Mouse (Mus musculus): Measurements from ENCODE around the gene Tex2. TPM values are rescaled to one million over a fixed set of nuclear protein-coding genes. Genes with fewer than 3 reads are reported as not detected.

The Tex2 gene
- total and polyA plus RNA-seq, 3 experiments: 1.6 to 20.0 (median 7.7) TPM

- TF ChIP-seq CTCF (IDR thresholded peaks at IDR 0.05; ENCODE audit: low read depth, low read length): no peak
- no peak for TF ChIP-seq POLR2AphosphoS5 (IDR thresholded peaks at IDR 0.05; ENCODE audit: insufficient replicate concordance, low read depth, low read length)
- TF ChIP-seq TAL1 (conservative IDR thresholded peaks at IDR 0.05; ENCODE audit: low read depth, low read length): no peak
- no peak for TF ChIP-seq GATA2 (IDR thresholded peaks at IDR 0.05; ENCODE audit: borderline replicate concordance, low read depth, low read length)
- TF ChIP-seq GATA1 (IDR thresholded peaks at IDR 0.05; ENCODE audit: borderline replicate concordance, low read length): no peak
- Histone ChIP-seq H3K9me3 (replicated peaks) (no peaks in the 10 kb centered on the region), H3K27me3 (ENCODE audit: insufficient read depth, low read length) (peaks cover 3% of the 10 kb centered on the region; the same call in 1 of the 2 replicates), H3K4me1 (ENCODE audit: insufficient read depth, low read depth, low read length) (no peaks in the 10 kb centered on the region; the same call in 1 of the 2 replicates), H3K4me3 (ENCODE audit: low read depth, low read length) (no peak overlapping the region), H3K36me3 (replicated peaks) (peaks cover 17% of the 10 kb centered on the region)
- no peak for ATAC-seq (ENCODE audit: extremely low read depth, insufficient number of reproducible peaks, low FRiP score, poor library complexity, severe bottlenecking)
- DNase-seq (ENCODE audit: low spot score): no peak
These were observed 55.8 kb downstream of the Tex2 start for GRCm38 (mm10) chr11:106557398-106557797.

DNA sequence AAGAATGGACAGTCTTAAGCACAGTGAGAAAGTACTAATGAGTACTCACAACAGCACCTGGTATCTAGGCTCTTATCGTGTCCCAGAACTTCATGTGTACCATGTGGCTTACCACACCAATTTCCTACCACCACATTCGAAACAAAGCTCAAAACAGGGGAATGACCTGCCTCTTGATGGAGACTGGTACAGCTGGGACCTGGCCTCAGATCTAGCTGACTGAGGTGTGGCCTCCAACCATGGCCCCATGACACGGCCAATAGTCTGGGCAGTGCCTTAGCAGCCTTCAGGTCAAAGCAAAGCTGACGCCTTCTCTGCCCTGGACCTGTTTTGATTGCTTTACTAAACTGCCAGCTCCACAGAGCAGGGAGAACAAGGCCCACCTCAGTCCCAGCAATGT, 56.5 kb downstream of the Tex2 start:
- Histone ChIP-seq H3K4me1 (ENCODE audit: insufficient read depth, low read depth, low read length) (no peaks in the 10 kb centered on the region; the same call in 1 of the 2 replicates), H3K36me3 (replicated peaks) (peaks cover 19% of the 10 kb centered on the region), H3K9me3 (replicated peaks) (no peaks in the 10 kb centered on the region), H3K4me3 (ENCODE audit: low read depth, low read length) (no peak overlapping the region), H3K27me3 (ENCODE audit: insufficient read depth, low read length) (peaks cover 3% of the 10 kb centered on the region; the same call in 1 of the 2 replicates)
- ATAC-seq (ENCODE audit: extremely low read depth, insufficient number of reproducible peaks, low FRiP score, poor library complexity, severe bottlenecking): no peak
- DNase-seq (ENCODE audit: low spot score): no peak
- TF ChIP-seq GATA2 (IDR thresholded peaks at IDR 0.05; ENCODE audit: borderline replicate concordance, low read depth, low read length): no peak
- TF ChIP-seq CTCF (IDR thresholded peaks at IDR 0.05; ENCODE audit: low read depth, low read length): no peak
- TF ChIP-seq TAL1 (conservative IDR thresholded peaks at IDR 0.05; ENCODE audit: low read depth, low read length): no peak
- TF ChIP-seq GATA1 (IDR thresholded peaks at IDR 0.05; ENCODE audit: borderline replicate concordance, low read length): no peak

DNA sequence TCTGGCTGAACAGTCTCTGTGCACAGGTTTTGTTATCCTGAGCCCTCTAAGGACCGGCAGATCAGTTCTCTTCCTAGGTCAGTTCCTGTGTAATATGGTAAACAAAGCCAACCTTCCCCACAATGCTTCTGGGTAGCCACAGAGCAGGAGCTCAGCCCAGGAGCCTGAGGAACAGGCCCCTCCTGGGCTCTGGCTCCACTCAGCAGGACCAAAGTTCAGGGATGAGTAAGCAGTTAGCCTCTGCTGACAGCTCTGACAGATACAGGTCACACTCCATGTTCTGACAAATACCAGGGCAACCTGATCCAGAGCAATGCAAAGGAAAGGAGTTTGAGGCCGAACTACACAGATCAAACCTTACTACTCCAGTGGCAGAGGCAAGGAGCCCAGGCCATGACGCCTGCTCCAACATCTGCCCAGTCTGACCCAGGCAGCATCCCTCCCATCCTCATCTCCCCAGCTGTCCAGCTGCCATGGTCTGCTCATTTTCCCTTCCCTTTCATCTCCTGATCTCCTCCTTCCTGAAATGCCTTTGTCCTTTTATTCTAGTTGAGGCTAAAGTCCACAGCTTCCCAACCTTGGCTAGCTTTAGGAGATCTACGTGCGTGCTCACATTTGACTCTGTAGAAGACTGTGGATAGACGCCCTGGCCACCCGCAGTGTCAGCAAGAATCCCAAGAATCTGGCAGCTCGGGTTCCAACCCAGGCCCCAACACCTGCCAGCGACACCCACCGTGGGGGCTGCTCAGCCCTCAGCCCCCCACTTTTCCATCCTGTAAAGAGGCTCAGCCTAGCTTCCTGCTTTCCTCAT, 57.2 kb downstream of the Tex2 start:
- peaks cover 18% of the 10 kb centered on the region for H3K36me3 ChIP-seq (replicated peaks)
- ATAC-seq (ENCODE audit: extremely low read depth, insufficient number of reproducible peaks, low FRiP score, poor library complexity, severe bottlenecking): no peak

DNA sequence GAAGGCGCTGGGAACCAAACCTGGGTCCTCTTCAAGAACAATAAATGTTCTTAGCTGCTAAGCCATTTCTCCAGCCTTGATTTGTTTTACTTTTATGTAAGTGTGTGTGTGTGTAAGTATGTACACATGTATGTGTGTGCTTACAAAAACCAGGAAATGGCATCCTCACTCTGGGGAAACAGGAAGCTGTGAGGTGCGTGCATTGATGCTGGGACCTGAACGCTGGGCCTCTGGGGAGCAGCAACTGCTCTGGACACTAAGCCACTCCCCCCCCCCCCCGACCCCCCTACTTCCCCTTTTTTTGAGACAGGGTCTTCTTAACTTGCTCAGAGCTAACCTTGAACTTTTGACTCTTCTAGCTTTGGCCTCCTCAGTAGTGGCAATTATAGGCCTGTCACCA, 62.8 kb downstream of the Tex2 start:
- TF ChIP-seq TAL1 (conservative IDR thresholded peaks at IDR 0.05; ENCODE audit: low read depth, low read length) (no peak), CTCF (IDR thresholded peaks at IDR 0.05; ENCODE audit: low read depth, low read length) (no peak), GATA2 (IDR thresholded peaks at IDR 0.05; ENCODE audit: borderline replicate concordance, low read depth, low read length) (no peak), POLR2AphosphoS5 (IDR thresholded peaks at IDR 0.05; ENCODE audit: insufficient replicate concordance, low read depth, low read length) (no peak), GATA1 (IDR thresholded peaks at IDR 0.05; ENCODE audit: borderline replicate concordance, low read length) (no peak)
- ATAC-seq (ENCODE audit: extremely low read depth, insufficient number of reproducible peaks, low FRiP score, poor library complexity, severe bottlenecking): no peak

More for the DNA sequence above, 57.2 kb downstream of the Tex2 start:
- Histone ChIP-seq H3K27me3 (ENCODE audit: insufficient read depth, low read length) (peaks cover 3% of the 10 kb centered on the region; the same call in 1 of the 2 replicates), H3K9me3 (replicated peaks) (no peaks in the 10 kb centered on the region), H3K4me3 (ENCODE audit: low read depth, low read length) (no peak overlapping the region), H3K4me1 (ENCODE audit: insufficient read depth, low read depth, low read length) (no peaks in the 10 kb centered on the region; the same call in 1 of the 2 replicates)
- DNase-seq (ENCODE audit: low spot score): no peak
- TF ChIP-seq POLR2AphosphoS5 (IDR thresholded peaks at IDR 0.05; ENCODE audit: insufficient replicate concordance, low read depth, low read length) (no peak), GATA1 (IDR thresholded peaks at IDR 0.05; ENCODE audit: borderline replicate concordance, low read length) (no peak), CTCF (IDR thresholded peaks at IDR 0.05; ENCODE audit: low read depth, low read length) (no peak), TAL1 (conservative IDR thresholded peaks at IDR 0.05; ENCODE audit: low read depth, low read length) (no peak), GATA2 (IDR thresholded peaks at IDR 0.05; ENCODE audit: borderline replicate concordance, low read depth, low read length) (no peak)

DNA sequence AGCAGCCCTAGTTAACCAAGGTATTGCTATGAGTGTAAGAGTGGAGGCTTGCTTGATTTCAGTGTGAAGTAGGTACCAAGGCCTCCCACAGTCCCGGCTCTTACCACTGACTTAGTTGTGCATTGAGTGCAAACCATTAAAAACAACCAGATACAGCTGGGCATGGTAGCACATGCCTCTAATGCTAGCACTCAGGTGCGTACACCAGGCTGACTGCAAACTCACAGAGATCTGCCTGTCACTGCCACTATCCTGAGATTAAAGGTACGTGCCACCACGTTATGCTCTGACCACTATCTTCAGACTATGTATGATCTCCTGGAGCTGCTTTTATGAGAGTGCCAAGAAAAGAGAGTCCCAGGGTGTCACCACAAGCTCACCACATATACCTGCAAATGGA, 67.1 kb downstream of the Tex2 start:
- Histone ChIP-seq H3K4me1 (ENCODE audit: insufficient read depth, low read depth, low read length) (no peaks in the 10 kb centered on the region), H3K27me3 (ENCODE audit: insufficient read depth, low read length) (no peaks in the 10 kb centered on the region), H3K9me3 (replicated peaks) (no peaks in the 10 kb centered on the region), H3K36me3 (replicated peaks) (peaks cover 58% of the 10 kb centered on the region), H3K4me3 (ENCODE audit: low read depth, low read length) (no peak overlapping the region)
- DNase-seq (ENCODE audit: low spot score): no peak
- TF ChIP-seq POLR2AphosphoS5 (IDR thresholded peaks at IDR 0.05; ENCODE audit: insufficient replicate concordance, low read depth, low read length) (no peak), CTCF (IDR thresholded peaks at IDR 0.05; ENCODE audit: low read depth, low read length) (no peak)
- no peak for ATAC-seq (ENCODE audit: extremely low read depth, insufficient number of reproducible peaks, low FRiP score, poor library complexity, severe bottlenecking)

More for the DNA sequence above, 62.8 kb downstream of the Tex2 start:
- Histone ChIP-seq H3K36me3 (replicated peaks) (peaks cover 29% of the 10 kb centered on the region), H3K4me3 (ENCODE audit: low read depth, low read length) (no peak overlapping the region), H3K27me3 (ENCODE audit: insufficient read depth, low read length) (no peaks in the 10 kb centered on the region), H3K9me3 (replicated peaks) (no peaks in the 10 kb centered on the region), H3K4me1 (ENCODE audit: insufficient read depth, low read depth, low read length) (no peaks in the 10 kb centered on the region; the same call in 1 of the 2 replicates)
- DNase-seq (ENCODE audit: low spot score): no peak

- Histone ChIP-seq H3K27me3 (ENCODE audit: insufficient read depth, low read length) (no peaks in the 10 kb centered on the region), H3K9me3 (replicated peaks) (no peaks in the 10 kb centered on the region), H3K4me3 (ENCODE audit: low read depth, low read length) (no peak overlapping the region), H3K4me1 (ENCODE audit: insufficient read depth, low read depth, low read length) (no peaks in the 10 kb centered on the region), H3K36me3 (replicated peaks) (peaks cover 63% of the 10 kb centered on the region)
- no peak for TF ChIP-seq GATA1 (IDR thresholded peaks at IDR 0.05; ENCODE audit: borderline replicate concordance, low read length)
- TF ChIP-seq CTCF (IDR thresholded peaks at IDR 0.05; ENCODE audit: low read depth, low read length): no peak
- no peak for TF ChIP-seq GATA2 (IDR thresholded peaks at IDR 0.05; ENCODE audit: borderline replicate concordance, low read depth, low read length)
- no peak for TF ChIP-seq POLR2AphosphoS5 (IDR thresholded peaks at IDR 0.05; ENCODE audit: insufficient replicate concordance, low read depth, low read length)
- no peak for TF ChIP-seq TAL1 (conservative IDR thresholded peaks at IDR 0.05; ENCODE audit: low read depth, low read length)
- DNase-seq (ENCODE audit: low spot score) (no peak), ATAC-seq (ENCODE audit: extremely low read depth, insufficient number of reproducible peaks, low FRiP score, poor library complexity, severe bottlenecking) (no peak)
These were observed 68.3 kb downstream of the Tex2 start for GRCm38 (mm10) chr11:106544916-106545315.

All from G1E (cell line).